Mouse (Mus musculus) ovary, postnatal 36 days (tissue): ENCODE results near the gene Acap2.

Experiments
- DNase-seq: peaks from one replicate; pipeline ENCODE4 v3.0.0; 2022; ENCODE audit warnings: low spot score, mixed read lengths

The Acap2 gene

GRCm38 (mm10) chr16:31200790-31201567 is at the start of gene Acap2:
TSS of gene Acap2 (minus strand) at chr16:31201245.
- DNase-seq: peak; percentile 98

GRCm38 (mm10) chr16:31249401-31249800 is 48.4 kb upstream of the Acap2 start:
- no peak for DNase-seq

DNA sequence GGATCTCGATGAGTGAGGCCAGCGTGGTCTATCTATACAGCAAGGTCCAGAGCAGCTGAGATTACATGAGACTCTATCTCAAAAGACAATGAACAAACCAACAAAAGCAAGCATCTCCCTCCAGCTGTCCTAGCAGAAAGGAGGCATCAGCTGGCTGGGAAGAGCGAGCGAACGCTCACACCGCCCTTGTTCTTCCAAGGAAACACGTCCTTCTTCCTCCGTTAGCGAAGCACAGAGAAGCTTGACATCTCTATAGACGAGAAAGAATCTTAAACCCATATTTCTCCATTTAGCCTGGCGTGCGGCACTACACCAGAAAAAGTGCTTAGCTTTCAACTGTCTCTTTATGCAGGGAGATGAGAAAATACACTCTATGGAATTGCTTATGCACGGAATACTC is 47.7 kb upstream of the Acap2 start:
- no peak for DNase-seq

GRCm38 (mm10) chr16:31247442-31247841 is 46.4 kb upstream of the Acap2 start:
- no peak for DNase-seq

DNA sequence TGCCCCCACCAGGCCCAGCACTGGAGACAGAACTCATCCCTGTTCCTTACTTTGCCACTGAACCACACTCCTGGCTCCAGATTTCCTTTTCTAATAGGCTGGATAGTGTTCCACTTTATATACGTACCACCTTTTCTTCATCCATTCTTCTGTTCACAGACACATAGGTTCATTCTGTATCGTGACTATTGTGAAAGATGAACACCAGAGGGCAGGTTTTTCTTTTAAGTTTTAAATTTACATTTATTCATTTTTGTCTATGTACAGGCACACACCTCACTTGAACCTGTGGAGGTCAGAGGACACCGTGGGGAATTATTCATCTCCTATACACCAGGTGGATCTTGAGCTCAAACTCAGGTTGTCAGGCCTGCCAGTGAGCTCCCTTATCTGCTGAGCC is 43.0 kb upstream of the Acap2 start:
- no peak for DNase-seq

- DNase-seq: no peak
Measured at GRCm38 (mm10) chr16:31241433-31241832, 40.4 kb upstream of the Acap2 start.

- DNase-seq: no peak
Measured at GRCm38 (mm10) chr16:31240569-31240968, 39.5 kb upstream of the Acap2 start.

- no peak for DNase-seq
Measured at GRCm38 (mm10) chr16:31238281-31238680, 37.2 kb upstream of the Acap2 start.

DNA sequence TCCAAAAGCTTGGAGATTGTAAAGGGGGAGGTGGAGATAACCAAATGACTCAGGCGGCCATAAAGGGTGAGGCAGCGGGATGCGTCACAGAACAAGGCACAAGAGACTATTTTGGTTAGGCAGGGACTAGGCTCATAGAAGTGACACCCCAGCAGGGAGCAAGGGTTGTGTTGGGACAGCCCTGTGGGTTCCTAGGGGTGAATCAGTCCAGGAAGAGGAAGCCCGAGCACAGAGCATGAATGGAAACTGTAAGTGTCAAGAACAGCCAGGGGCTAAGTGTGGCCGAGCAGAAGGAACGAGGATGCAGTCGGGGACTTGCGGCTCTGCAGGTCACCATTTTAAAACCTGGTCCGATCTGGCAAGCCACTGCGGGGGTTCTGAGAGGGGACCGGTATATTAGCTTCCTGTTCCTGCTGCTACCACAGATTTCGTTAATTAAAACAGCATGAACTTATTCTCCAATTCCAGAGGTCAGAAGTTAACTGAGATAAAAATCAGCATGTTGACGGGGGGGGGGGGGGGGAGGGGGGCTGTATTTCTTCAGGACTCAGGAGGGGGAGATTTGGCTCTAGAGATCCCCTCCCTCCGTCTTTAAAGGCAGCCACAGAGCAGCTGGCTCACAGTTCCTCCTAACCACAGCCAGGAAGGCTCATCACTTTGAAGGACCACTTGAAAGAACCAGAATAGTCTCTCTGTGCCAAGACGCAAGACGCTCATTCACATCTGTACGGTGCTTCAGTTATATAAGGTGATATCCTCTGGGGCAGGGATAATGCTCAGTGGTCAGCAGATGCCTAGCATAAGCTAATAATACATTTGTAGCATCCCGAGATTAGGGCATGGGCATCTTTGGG is 34.6 kb upstream of the Acap2 start:
- DNase-seq: no peak

GRCm38 (mm10) chr16:31234808-31235456 is 33.9 kb upstream of the Acap2 start:
- DNase-seq: no peak

DNA sequence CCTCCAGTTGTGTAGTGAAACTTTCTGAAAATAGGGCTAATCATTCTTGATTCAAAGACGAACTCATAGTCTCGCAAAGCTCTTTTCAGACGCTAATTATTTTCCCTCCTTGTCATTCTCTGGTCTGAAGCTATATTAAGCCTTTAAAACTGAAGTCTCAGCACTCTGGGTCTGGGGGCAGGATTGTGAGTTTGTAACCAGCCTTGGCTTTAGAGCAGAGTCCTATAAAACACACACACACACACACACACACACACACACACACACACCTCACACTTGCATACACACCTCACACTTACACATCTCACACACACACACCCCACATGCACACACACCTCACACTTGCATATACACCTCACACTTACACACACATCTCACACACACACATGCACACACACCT is 33.3 kb upstream of the Acap2 start:
- DNase-seq: no peak

- peak; percentile 67 for DNase-seq
Measured at GRCm38 (mm10) chr16:31233541-31234339, 32.7 kb upstream of the Acap2 start.

DNA sequence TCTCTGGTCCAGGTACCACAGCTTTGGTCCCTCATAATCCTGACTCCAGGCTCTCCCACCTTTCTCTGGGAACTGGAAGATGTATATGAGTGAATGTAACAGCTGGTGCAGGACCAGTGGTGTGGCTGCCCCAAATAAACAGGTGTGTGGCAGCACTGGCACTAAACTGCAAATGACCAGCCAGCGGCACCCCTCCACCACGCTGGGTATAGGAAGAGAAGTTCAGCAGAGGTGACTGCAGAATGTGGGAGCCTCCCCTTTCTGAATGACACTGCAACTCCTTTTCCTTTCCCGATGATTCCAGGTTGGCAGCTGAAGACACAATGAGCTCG is 32.1 kb upstream of the Acap2 start:
- no peak for DNase-seq

DNA sequence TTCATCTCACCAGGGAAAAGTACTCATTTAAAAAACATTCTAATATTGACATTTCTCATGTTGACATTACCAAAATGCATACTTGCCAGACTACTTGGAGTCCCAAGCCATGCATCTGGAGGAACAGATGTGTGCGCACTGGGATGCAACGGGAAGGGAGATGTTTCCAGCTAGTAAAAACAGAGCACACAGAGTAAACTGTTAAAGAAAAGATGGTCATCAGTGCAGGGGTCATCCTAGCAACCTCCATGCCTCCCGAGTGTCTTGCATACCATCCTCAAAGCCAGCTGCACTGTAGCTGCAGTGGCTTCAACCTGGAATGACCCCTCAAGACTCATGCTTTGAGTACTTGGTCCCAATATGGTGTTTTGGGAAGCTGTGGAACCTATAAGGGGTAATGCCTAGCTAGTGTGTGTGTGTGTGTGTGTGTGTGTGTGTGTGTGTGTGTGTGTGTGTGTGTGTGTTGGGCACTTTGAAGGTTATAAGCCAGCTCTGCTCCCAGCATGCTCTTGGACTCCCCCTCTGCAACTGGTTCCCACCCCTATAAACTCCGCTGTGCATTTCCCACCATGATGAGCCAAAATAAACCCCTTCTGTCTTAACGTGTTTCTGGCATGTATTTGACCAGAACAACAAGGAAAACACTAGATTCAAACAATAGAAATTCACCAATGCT is 31.6 kb upstream of the Acap2 start:
- DNase-seq: no peak

GRCm38 (mm10) chr16:31231591-31231990 is 30.5 kb upstream of the Acap2 start:
- no peak for DNase-seq

- no peak for DNase-seq
Measured at GRCm38 (mm10) chr16:31227746-31228145, 26.7 kb upstream of the Acap2 start.

GRCm38 (mm10) chr16:31215271-31215670 is 14.2 kb upstream of the Acap2 start:
- DNase-seq: no peak

GRCm38 (mm10) chr16:31213463-31213862 is 12.4 kb upstream of the Acap2 start:
- peak; percentile 1 for DNase-seq

DNA sequence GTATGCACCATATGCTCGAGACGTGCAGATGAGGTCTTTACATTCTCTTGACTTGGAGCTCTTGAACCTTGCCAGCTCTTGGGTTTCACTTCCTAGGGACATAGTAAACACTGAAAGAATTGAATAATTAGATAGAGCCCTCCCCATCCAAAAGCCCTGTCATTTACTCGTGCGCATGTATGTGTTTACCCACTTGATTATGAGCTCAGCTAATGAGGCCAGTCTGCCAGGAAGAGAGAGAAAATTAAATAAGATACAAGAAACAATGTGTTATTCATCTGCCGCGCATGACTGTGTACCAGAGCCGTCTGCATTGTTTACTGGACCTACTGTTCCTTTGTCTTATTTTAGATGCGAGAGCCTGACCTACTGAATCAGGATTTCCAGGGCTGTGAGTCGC is 10.5 kb upstream of the Acap2 start:
- DNase-seq: no peak

DNA sequence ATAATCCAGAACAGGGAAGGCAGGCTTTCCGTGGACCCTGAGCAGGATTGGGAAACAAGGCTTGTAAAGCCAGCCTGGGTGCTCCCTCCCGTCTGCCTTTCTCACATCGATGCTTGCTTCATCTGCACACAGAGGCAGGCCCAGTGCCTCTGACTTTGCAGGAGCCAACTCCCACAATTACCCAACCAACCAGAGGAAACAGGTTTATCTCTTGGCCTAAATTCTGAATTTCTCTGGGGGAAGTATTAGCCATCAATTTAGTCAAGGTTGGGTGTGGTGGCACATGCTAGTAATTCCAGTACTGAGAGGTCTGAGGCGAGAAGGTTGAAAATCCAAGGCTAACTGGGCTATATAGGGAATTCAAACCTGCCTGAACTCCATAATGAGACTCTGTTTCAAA is 9.4 kb upstream of the Acap2 start:
- no peak for DNase-seq

DNA sequence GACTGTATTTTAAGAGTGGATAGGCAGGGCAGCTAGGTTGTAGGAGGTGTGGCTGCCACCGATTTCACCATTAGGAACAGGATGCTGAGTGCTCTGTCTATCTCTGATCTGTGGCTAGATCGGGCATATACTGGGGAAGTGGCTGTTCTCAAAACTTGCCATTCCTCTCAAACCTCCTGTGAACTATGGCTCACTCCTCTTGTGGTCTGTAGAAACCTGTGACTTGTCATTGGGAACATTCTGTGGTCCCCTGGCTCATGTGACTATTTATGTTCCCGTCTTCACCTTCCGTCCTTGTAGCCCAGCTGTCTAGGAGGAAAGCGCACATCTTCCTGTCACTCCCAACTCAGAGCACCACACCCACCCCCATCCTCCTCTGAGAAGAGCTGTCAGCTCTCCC is 8.9 kb upstream of the Acap2 start:
- no peak for DNase-seq

GRCm38 (mm10) chr16:31205726-31206125 is 4.7 kb upstream of the Acap2 start:
- DNase-seq: no peak
